ENCODE assay signal across 10 mouse cellular contexts in genomic region chr9:56830162-56830561, GRCm38 (mm10). TPM values are rescaled to one million over a fixed set of nuclear protein-coding genes. Genes with fewer than 3 reads are reported as not detected.
DNase-seq lines count a peak whose midpoint lies in the region; ATAC-seq and TF ChIP-seq lines count a peak whose summit lies in the region.
"Had no signal": no experiment of that assay in that cellular context is flagged by ENCODE, and none has a peak within 500 bp of the region (broad histone marks: within the 10 kb centered on the region; RNA-seq: fewer than 3 reads in every experiment).

No protein-coding gene starts in this region.

- 0 out of 2 replicates have a peak overlapping the region, but pooled peaks have one; percentile 3 for H3K9ac ChIP-seq in stomach, embryonic 16.5 days (ENCODE audit: low read length)
- H3K9ac ChIP-seq in stomach, postnatal 0 days (ENCODE audit: low read length), result no peak overlapping the region
- no peak overlapping the region for H3K9ac ChIP-seq in heart, embryonic 11.5 days (ENCODE audit: low read depth, low read length)

- H3K9me3 ChIP-seq in stomach, embryonic 16.5 days (replicated peaks; ENCODE audit: control insufficient read depth, low read length), result no peaks in the 10 kb centered on the region
- no peaks in the 10 kb centered on the region for H3K9me3 ChIP-seq in stomach, postnatal 0 days (ENCODE audit: control insufficient read depth, low read length)
- H3K9me3 ChIP-seq in heart, embryonic 11.5 days (replicated peaks; ENCODE audit: control insufficient read depth, low read length), result no peaks in the 10 kb centered on the region

- no peak overlapping the region for H3K4me3 ChIP-seq in stomach, embryonic 16.5 days (replicated peaks; ENCODE audit: low read length)
- no peak overlapping the region for H3K4me3 ChIP-seq in stomach, postnatal 0 days (ENCODE audit: low read depth, low read length)
- H3K4me3 ChIP-seq in heart, embryonic 11.5 days (ENCODE audit: low read depth, low read length), result no peak overlapping the region

- H3K4me1 ChIP-seq in stomach, embryonic 16.5 days (ENCODE audit: control insufficient read depth, insufficient read depth, low read length), result peaks cover 13% of the 10 kb centered on the region; the same call in 1 of the 2 replicates
- H3K4me1 ChIP-seq in stomach, postnatal 0 days (replicated peaks; ENCODE audit: control insufficient read depth, insufficient read depth), result no peaks in the 10 kb centered on the region
- peaks cover 34% of the 10 kb centered on the region for H3K4me1 ChIP-seq in heart, embryonic 11.5 days (ENCODE audit: control insufficient read depth, insufficient read depth, low read length)

- no peak for TF ChIP-seq EP300 in stomach, postnatal 0 days (optimal IDR thresholded peaks at IDR 0.05)

- no peak overlapping the region for H3K27ac ChIP-seq in stomach, embryonic 16.5 days (ENCODE audit: low read length)
- H3K27ac ChIP-seq in stomach, postnatal 0 days (replicated peaks), result no peak overlapping the region
- H3K27ac ChIP-seq in heart, embryonic 11.5 days (ENCODE audit: low read depth, low read length), result no peak overlapping the region

- TF ChIP-seq CTCF in stomach, postnatal 0 days (IDR thresholded peaks at IDR 0.05; ENCODE audit: low read depth), result no peak

- no peak overlapping the region for H3K4me2 ChIP-seq in stomach, embryonic 16.5 days (ENCODE audit: low read depth, low read length)
- no peak overlapping the region for H3K4me2 ChIP-seq in stomach, postnatal 0 days (replicated peaks; ENCODE audit: low read depth)
- H3K4me2 ChIP-seq in heart, embryonic 11.5 days, result no peak overlapping the region

- ATAC-seq in stomach, embryonic 16.5 days (ENCODE audit: insufficient read depth, low FRiP score), result no peak
- ATAC-seq in stomach, postnatal 0 days (ENCODE audit: low FRiP score, low TSS enrichment), result no peak
- ATAC-seq in megakaryocyte-erythroid progenitor cell, adult 5-6 weeks (replicated peaks; ENCODE audit: low FRiP score, low TSS enrichment, poor library complexity, severe bottlenecking), result no peak
- no peak for ATAC-seq in heart, embryonic 11.5 days (replicated peaks; ENCODE audit: insufficient number of reproducible peaks, low FRiP score, low TSS enrichment)

- DNase-seq in gastrocnemius, adult 18-20 months (ENCODE audit: low spot score), result peak; percentile 23
- no peak for DNase-seq in gastrocnemius, adult 8-10 months (ENCODE audit: low spot score in 2 of 2)
- no peak for DNase-seq in stomach, postnatal 0 days (ENCODE audit: low spot score)
- peak; percentile 19 to 21 for DNase-seq in kidney, postnatal 36 days
- no peak for DNase-seq in layer of hippocampus, postnatal 10 days (ENCODE audit: low spot score in 2 of 2)

- peaks cover 10% of the 10 kb centered on the region; the same call in 1 of the 2 replicates for H3K27me3 ChIP-seq in stomach, embryonic 16.5 days (ENCODE audit: control insufficient read depth, insufficient read depth, low read length)
- H3K27me3 ChIP-seq in stomach, postnatal 0 days (ENCODE audit: control insufficient read depth, insufficient read depth, low read length), result no peaks in the 10 kb centered on the region
- H3K27me3 ChIP-seq in heart, embryonic 11.5 days (ENCODE audit: control insufficient read depth, insufficient read depth, low read length), result peaks cover 27% of the 10 kb centered on the region

- no peaks in the 10 kb centered on the region for H3K36me3 ChIP-seq in stomach, embryonic 16.5 days (ENCODE audit: control insufficient read depth, insufficient read depth, low read length)
- H3K36me3 ChIP-seq in stomach, postnatal 0 days (ENCODE audit: control insufficient read depth, insufficient read depth, low read length), result no peaks in the 10 kb centered on the region
- no peaks in the 10 kb centered on the region for H3K36me3 ChIP-seq in heart, embryonic 11.5 days (ENCODE audit: control insufficient read depth, insufficient read depth, low read length)

- WGBS in stomach, embryonic 16.5 days, result 34% methylated on average over 4 of the region's 4 CpGs
- 34% methylated on average over 4 of the region's 4 CpGs for WGBS in stomach, postnatal 0 days
- 27% methylated on average over 4 of the region's 4 CpGs for WGBS in heart, embryonic 11.5 days (ENCODE audit: insufficient replicate concordance)

RNA-seq across cellular contexts. Expression of gene Lingo1, which starts 33.9 kb away (rescaled TPM):
- under 1 TPM; 0.37 to 0.66 TPM for total RNA-seq in gastrocnemius, adult 18-20 months (2021)
- under 1 TPM; 0.22 to 0.92 (median 0.67) TPM for total RNA-seq in gastrocnemius, adult 8-10 months (2022)
- polyA plus RNA-seq in stomach, embryonic 16.5 days (2015; fragmentation: Nextera tagmentation; extraction: Ambion mirVana), result 1.8 and 3.2 TPM in 2 replicates
- 0.99 and 1.2 TPM in 2 replicates for polyA plus RNA-seq in stomach, postnatal 0 days (2015; fragmentation: Nextera tagmentation; extraction: Ambion mirVana)
- total RNA-seq in megakaryocyte-erythroid progenitor cell, adult 5-6 weeks (2014; fragmentation: Nextera tagmentation), result not detected in 2 replicates
- not detected in 2 replicates for total RNA-seq in megakaryocyte-erythroid progenitor cell, adult 5-6 weeks (2017)
- total RNA-seq in layer of hippocampus, postnatal 10 days (2021), result 100 to 1,000 TPM; 285 to 307 TPM
- 2.2 and 2.4 TPM in 2 replicates for polyA plus RNA-seq in heart, embryonic 11.5 days (2014; fragmentation: Nextera tagmentation; extraction: Ambion mirVana)
- total RNA-seq: granulocyte monocyte progenitor cell, adult 5-6 weeks; monocyte, adult 5-6 weeks had no signal

RNA-seq across cellular contexts. Expression of gene Odf3l1, which starts 34.3 kb away (rescaled TPM):
- not detected for total RNA-seq in gastrocnemius, adult 18-20 months (2021)
- total RNA-seq in gastrocnemius, adult 8-10 months (2022), result under 1 TPM in 1 of 4 experiments, not detected in 3; 0.27 TPM
- 1.2 and 1.3 TPM in 2 replicates for polyA plus RNA-seq in stomach, embryonic 16.5 days (2015; fragmentation: Nextera tagmentation; extraction: Ambion mirVana)
- polyA plus RNA-seq in stomach, postnatal 0 days (2015; fragmentation: Nextera tagmentation; extraction: Ambion mirVana), result 0.57 and 0.71 TPM in 2 replicates
- not detected in 2 replicates for total RNA-seq in megakaryocyte-erythroid progenitor cell, adult 5-6 weeks (2014; fragmentation: Nextera tagmentation)
- not detected in 2 replicates for total RNA-seq in megakaryocyte-erythroid progenitor cell, adult 5-6 weeks (2017)
- total RNA-seq in layer of hippocampus, postnatal 10 days (2021), result under 1 TPM in 1 of 2 experiments, not detected in 1; 0.34 TPM
- polyA plus RNA-seq in heart, embryonic 11.5 days (2014; fragmentation: Nextera tagmentation; extraction: Ambion mirVana), result 0.82 and 0.87 TPM in 2 replicates
- total RNA-seq: granulocyte monocyte progenitor cell, adult 5-6 weeks; monocyte, adult 5-6 weeks had no signal

RNA-seq across cellular contexts. Expression of gene Cspg4, which starts 34.7 kb away (rescaled TPM):
- 1 to 10 TPM; 2.9 to 5.8 TPM for total RNA-seq in gastrocnemius, adult 18-20 months (2021)
- 1 to 10 TPM; 3.2 to 5.4 (median 4.2) TPM for total RNA-seq in gastrocnemius, adult 8-10 months (2022)
- 24.0 and 28.1 TPM in 2 replicates for polyA plus RNA-seq in stomach, embryonic 16.5 days (2015; fragmentation: Nextera tagmentation; extraction: Ambion mirVana)
- 7.8 and 9.0 TPM in 2 replicates for polyA plus RNA-seq in stomach, postnatal 0 days (2015; fragmentation: Nextera tagmentation; extraction: Ambion mirVana)
- total RNA-seq in megakaryocyte-erythroid progenitor cell, adult 5-6 weeks (2014; fragmentation: Nextera tagmentation), result not detected in 2 replicates
- total RNA-seq in megakaryocyte-erythroid progenitor cell, adult 5-6 weeks (2017), result not detected in 2 replicates
- 10 to 100 TPM; 37.0 to 37.5 TPM for total RNA-seq in layer of hippocampus, postnatal 10 days (2021)
- 18.6 and 22.0 TPM in 2 replicates for polyA plus RNA-seq in heart, embryonic 11.5 days (2014; fragmentation: Nextera tagmentation; extraction: Ambion mirVana)
- total RNA-seq: granulocyte monocyte progenitor cell, adult 5-6 weeks; monocyte, adult 5-6 weeks had no signal

Comparison
In these comparisons a context has a peak if more than half of its experiments do, and no peak if none do; other contexts are left out.
1. DNase-seq: peak in gastrocnemius, adult 18-20 months (single experiment) and kidney, postnatal 36 days (2 of 2); none in gastrocnemius, adult 8-10 months (0 of 2), stomach, postnatal 0 days (single experiment) and layer of hippocampus, postnatal 10 days (0 of 2).
2. RNA of gene Lingo1, which starts 33.9 kb away (total RNA-seq): 285 to 307 TPM in layer of hippocampus, postnatal 10 days; 0.22 to 0.92 TPM in gastrocnemius, adult 8-10 months, 0.37 to 0.66 TPM in gastrocnemius, adult 18-20 months and not detected in megakaryocyte-erythroid progenitor cell, adult 5-6 weeks; every median in the first group is over 100 times any median in the second.
3. RNA of gene Cspg4, which starts 34.7 kb away (total RNA-seq): 37.0 to 37.5 TPM in layer of hippocampus, postnatal 10 days; 2.9 to 5.8 TPM in gastrocnemius, adult 18-20 months, 3.2 to 5.4 TPM in gastrocnemius, adult 8-10 months and not detected in megakaryocyte-erythroid progenitor cell, adult 5-6 weeks; every median in the first group is over 4 times any median in the second.